Mouse (Mus musculus) macrophage (primary cell): Measurements from ENCODE around the gene Wdr66. TPM values are rescaled to one million over a fixed set of nuclear protein-coding genes. Genes with fewer than 3 reads are reported as not detected.

Source experiments
- H3K27ac ChIP-seq: fragments of 350-480 bp; formaldehyde crosslinking; 2 replicates; pipeline ENCODE4 v1.9.0; 2021
- H3K36me3 ChIP-seq: fragments of 350-480 bp; formaldehyde crosslinking; 2 replicates; pipeline ENCODE4 v1.9.0; 2021; ENCODE audit errors: inconsistent target
- H3K4me3 ChIP-seq: fragments of 350-480 bp; formaldehyde crosslinking; 2 replicates; pipeline ENCODE4 v1.9.0; 2021; ENCODE audit errors: inconsistent target
- H3K79me2 ChIP-seq: fragments of 350-480 bp; formaldehyde crosslinking; 2 replicates; pipeline ENCODE4 v1.9.0; 2021; ENCODE audit errors: inconsistent target
- WGBS: methylation state at CpG from one replicate; pipeline ENCODE4 v1.1.7; 2026; ENCODE audit warnings: inconsistent platforms; ENCODE audit not compliant: missing documents; 5-methylcytosine and 5-hydroxymethylcytosine counted together
- polyA plus RNA-seq: library from polyadenylated mRNA; stranded (reverse); fragments of 250-400 nt; gene quantifications from 3 replicates; pipeline ENCODE4 v1.2.4, GENCODE M21; 2018; ENCODE audit warnings: inconsistent platforms

The Wdr66 gene
- polyA plus RNA-seq, 1 experiment from 2014 or later, result 0.11 TPM

DNA sequence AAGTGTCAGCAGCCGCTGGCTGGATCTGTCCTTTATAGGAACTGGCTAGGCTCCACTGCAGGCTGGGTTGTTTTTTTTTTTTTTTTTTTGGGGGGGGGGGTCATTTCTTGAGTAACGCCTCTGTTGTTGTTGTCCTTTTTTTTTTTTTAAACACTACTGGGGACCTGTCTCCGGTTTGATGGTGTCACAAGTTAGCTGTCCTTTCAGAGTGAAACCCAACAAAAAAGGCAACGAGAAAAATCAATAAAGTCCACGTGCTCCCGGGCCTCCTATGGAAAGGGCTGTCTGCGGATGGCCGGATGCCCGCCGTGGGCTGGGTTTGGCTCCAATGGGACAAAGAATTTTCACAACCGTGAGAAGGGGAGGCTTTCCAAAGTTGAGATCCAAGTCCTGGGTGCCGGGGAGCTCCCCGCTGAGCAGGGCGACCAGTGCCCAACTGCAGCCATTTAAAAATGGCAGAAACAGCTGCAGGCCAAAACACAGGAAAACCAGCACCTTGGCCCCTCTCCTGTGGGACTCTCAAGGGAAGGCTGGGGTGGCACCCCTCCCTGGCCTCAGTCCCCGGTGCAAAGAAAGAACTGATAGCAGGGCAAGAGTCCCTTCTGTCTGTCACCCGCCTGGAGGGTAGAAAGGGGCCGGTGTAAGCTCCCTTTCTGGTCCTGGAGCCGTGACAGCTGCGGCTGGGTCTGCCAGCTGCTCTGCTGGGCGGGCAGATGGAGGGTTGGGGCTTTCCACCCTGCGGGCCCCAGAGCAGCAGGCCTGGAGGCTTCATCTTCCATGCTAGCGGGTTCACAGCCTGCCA, 94.2 kb downstream of the Wdr66 start:
- no peak overlapping the region for H3K27ac ChIP-seq

DNA sequence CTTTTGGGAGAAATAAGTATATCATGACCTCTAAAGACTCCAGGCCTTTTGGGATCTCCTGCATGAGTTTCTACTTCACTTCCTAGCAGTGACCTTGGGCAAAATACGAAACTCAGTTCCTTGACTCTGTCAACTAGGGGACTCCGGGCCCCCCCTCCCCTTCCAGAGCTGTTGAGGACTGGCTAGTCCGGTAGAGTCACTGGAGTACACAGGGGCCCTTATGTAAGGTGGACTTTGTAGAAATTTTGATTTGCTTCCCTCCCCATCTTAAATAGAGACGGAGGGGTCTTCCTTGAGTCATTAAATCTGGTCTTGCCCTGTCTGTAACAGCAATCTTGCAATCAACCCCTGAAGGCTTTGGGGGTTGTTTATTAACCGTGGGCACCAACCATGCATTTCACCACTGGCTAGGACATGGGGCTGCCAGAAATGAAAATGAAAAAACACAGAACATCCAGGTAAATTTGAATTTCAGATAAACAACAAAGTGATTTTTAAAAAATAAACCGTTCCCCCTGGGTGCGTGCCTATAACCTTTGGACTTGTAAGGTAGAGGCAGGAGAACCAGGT, 94.9 kb downstream of the Wdr66 start:
- no peak overlapping the region for H3K27ac ChIP-seq
- H3K36me3 ChIP-seq, result no peaks in the 10 kb centered on the region
- H3K79me2 ChIP-seq, result peaks cover 4% of the 10 kb centered on the region; the same call in 1 of the 2 replicates
- WGBS, result 92% methylated on average over 7 of the region's 7 CpGs
- H3K4me3 ChIP-seq, result no peak overlapping the region

More for the DNA sequence above, 94.2 kb downstream of the Wdr66 start:
- Histone ChIP-seq H3K79me2 (peaks cover 4% of the 10 kb centered on the region; the same call in 1 of the 2 replicates), H3K36me3 (no peaks in the 10 kb centered on the region), H3K4me3 (peak overlapping the region; percentile 39)
- 35% methylated on average over 22 of the region's 22 CpGs for WGBS

DNA sequence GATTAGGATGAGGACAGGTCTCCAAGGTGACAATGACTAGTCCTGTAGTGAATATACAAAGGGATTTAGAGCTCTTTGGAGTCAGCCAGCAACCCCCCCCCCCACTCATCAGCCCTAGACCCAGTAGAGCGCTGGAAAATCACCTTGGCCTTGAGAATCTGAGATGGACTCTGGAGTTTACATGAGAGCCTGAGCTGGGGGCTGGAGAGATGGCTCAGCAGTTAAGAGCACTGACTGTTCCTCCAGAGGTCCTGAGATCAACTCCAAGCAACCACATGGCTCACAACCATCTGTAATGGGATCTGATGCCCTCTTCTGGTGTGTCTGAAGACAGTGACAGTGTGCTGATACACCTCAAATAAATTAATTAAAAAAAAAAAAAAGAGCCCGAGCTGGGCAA, 96.1 kb downstream of the Wdr66 start:
- 100% methylated on average over 2 of the region's 2 CpGs for WGBS
- peaks cover 4% of the 10 kb centered on the region; the same call in 1 of the 2 replicates for H3K79me2 ChIP-seq
- H3K27ac ChIP-seq, result no peak overlapping the region
- H3K4me3 ChIP-seq, result no peak overlapping the region
- no peaks in the 10 kb centered on the region for H3K36me3 ChIP-seq

DNA sequence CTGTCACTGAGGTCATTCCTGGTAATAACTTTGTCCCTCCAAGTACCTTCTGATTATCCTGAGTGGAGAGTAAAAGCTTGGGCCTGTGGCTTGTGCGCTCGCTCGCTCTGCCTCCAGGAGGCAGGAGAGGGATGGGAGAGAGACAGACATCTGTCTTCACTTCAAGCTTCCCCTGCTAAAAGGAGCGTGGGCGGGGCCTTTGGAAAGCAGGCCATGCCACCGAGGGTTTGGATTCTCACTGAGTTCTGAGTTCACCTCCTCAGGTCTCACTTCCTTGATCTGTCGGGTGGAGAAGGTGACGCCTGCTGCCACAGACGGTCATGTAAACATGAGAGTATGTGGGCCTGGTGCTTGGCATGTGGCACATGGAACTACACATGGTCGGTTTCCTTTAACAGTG, 98.5 kb downstream of the Wdr66 start:
- no peaks in the 10 kb centered on the region for H3K36me3 ChIP-seq
- peaks cover 4% of the 10 kb centered on the region; the same call in 1 of the 2 replicates for H3K79me2 ChIP-seq
- H3K27ac ChIP-seq, result no peak overlapping the region
- H3K4me3 ChIP-seq, result no peak overlapping the region
- 72% methylated on average over 10 of the region's 10 CpGs for WGBS

DNA sequence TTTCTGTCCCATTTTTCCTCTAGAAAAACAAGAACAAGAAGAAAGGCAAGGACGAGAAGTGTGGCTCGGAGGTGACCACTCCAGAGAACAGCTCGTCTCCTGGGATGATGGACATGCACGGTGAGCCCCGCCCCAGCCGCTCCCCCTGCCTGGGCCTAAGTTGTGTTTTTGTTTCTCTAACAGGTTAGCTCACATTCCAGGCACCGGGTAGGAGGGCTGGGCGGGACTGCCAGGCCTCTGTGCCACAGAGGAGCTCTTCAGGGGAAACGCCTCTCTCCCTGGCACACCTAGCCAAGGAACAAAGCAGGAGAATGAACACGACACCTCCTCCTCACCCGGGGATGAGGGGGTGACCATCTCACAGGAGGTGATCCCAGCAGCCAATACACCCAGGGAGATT, 104.0 kb downstream of the Wdr66 start:
- Histone ChIP-seq H3K4me3 (no peak overlapping the region), H3K27ac (no peak overlapping the region), H3K79me2 (no peaks in the 10 kb centered on the region), H3K36me3 (no peaks in the 10 kb centered on the region; the same call in 1 of the 2 replicates)
- 95% methylated on average over 11 of the region's 11 CpGs for WGBS

DNA sequence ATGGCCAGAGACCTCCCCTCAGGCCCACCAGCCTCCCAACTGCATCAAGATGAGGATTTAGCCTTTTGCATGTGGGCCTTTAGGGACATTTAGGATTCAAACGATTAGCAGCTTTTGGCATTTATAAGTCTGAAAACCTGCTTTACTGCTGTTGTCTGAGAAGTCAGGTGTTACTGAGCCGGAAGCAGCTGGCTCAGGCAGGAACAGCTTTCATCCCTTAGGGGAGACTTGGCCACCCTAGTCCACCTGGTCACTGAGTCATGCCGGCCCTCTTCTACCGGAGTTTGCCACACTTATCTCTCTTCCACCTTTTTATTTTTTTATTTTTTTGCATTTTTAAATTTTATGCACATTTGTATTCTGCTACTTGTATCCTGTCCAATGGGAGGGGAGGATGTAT, 105.4 kb downstream of the Wdr66 start:
- no peaks in the 10 kb centered on the region for H3K79me2 ChIP-seq
- no peak overlapping the region for H3K4me3 ChIP-seq
- no peaks in the 10 kb centered on the region; the same call in 1 of the 2 replicates for H3K36me3 ChIP-seq
- 100% methylated on average over 3 of the region's 4 CpGs for WGBS
- no peak overlapping the region for H3K27ac ChIP-seq

DNA sequence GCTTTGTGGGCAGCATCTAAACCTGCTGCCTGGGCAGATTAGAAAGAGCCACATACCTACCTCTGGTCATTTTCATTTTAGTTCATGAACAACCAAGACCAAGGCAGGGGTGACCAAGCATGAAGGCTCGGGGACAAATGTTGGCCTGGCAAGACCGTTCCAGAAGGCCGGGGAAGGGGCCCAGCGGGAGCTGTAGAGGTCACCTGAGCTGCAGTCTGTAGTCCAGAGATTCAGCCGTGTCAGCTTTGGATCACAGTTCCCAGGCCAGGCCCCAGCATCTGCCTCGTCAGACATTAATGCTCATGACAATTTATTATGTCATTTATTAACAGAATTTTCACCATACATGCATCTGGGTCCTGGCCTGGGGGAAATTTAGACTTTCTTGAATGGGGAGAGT, 107.5 kb downstream of the Wdr66 start:
- no peaks in the 10 kb centered on the region for H3K79me2 ChIP-seq
- H3K36me3 ChIP-seq, result no peaks in the 10 kb centered on the region; the same call in 1 of the 2 replicates
- no peak overlapping the region for H3K4me3 ChIP-seq
- H3K27ac ChIP-seq, result no peak overlapping the region
- WGBS, result 84% methylated on average over 6 of the region's 6 CpGs

DNA sequence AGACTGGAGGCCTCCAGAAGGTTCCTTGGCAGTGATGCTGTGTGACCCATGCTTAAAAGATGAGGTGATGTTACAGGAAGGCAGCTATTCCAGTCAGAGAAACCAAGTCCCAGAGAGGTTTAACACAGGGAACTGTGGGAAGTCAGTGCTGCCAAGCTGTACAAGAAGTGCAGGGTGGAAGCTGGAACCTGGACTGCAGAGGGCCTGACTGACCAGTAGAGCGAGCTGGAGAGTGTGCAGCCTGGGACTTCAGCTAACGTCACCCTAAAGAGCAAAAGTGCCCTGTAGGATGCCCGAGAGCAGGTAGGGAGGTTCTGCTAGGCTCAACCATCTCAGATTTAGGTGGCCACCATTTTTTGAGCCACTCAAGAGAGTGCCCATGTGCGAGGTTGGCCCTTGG, 111.0 kb downstream of the Wdr66 start:
- Histone ChIP-seq H3K36me3 (no peaks in the 10 kb centered on the region), H3K27ac (no peak overlapping the region), H3K4me3 (no peak overlapping the region), H3K79me2 (no peaks in the 10 kb centered on the region)
- WGBS, result 91% methylated on average over 4 of the region's 4 CpGs

DNA sequence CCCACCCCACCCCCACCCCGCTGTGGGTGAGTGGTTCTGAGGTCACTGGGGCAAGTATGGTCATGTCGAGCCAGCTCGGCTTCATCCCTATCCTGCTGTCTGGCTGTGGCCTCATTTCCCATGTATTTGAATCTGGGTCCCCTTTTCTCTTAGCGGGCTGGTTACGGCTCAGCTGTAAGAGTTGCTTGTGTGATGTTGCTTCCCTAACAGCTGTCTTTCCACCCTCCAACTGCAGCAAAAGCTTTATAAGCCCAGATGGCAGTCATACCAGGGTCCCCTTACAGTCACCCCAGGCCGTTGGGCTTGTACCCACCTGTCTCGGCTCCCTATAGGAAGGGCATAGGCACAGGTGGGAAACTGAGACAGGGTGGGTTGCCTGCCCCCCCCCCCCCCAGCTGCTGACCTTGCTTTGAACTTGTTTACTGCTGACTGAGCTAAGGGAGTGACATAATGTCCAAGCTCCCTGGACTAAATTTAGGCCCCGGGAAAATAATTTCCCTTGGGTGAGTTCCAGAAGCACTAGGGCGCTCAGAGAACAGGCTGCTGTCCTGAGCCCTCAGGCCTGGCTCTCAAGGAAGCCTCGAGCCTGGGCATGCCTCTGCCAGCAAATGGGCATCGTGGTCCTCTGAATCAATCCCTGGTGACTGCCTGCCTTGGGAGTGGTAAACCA, 112.5 kb downstream of the Wdr66 start:
- no peaks in the 10 kb centered on the region for H3K79me2 ChIP-seq
- no peak overlapping the region for H3K4me3 ChIP-seq
- H3K27ac ChIP-seq, result no peak overlapping the region
- no peaks in the 10 kb centered on the region for H3K36me3 ChIP-seq
- WGBS, result 95% methylated on average over 11 of the region's 11 CpGs

DNA sequence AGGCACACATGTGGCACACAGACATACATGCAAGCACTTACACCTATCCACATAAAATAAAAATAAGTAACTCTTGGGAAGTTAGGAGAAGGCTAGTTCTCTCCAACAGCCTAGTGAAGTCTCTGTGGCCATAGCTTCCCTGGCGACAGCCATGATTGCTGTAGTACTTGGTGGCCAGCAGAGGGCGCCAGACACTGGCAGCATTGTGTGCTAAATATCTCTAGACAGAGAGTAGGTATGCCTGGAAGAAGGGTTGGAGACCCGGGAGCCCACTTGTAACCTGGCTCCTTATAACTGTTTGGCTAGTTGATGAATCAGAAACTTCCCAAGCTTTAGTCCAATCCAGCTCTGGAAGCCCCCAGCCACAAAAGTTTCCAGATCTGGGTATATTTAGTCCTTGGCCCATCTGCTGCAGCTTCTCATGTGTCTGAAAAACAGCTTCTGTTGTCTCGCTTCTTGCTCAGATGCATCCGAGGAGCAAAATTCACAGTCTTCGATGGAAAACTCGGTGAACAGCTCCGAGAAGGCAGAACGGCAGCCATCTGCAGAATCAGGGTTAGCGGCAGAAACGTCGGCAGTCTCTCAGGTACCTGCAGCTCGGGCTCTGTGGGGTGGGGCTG, 117.1 kb downstream of the Wdr66 start:
- H3K36me3 ChIP-seq, result no peaks in the 10 kb centered on the region
- no peak overlapping the region for H3K4me3 ChIP-seq
- H3K79me2 ChIP-seq, result no peaks in the 10 kb centered on the region
- WGBS, result 78% methylated on average over 13 of the region's 13 CpGs
- no peak overlapping the region for H3K27ac ChIP-seq

DNA sequence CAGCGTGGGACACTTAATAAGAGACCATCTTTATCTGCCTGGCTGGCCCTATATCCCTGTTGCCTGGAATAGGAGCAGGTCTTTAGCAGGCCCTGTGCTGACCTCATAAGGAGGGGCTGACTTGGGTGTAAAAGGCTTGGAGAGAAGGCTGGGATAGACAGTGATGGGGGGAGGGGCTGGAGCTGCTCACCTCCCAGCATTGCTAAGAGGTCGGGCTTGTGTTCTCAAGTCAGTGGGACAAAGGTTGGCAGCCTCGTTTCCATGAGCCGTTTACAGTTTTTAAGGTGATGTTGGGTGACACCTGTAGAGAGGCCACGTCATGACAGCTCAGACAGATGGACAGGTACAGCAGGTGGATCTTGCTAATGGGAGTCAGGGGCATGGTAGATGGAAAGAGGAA, 118.1 kb downstream of the Wdr66 start:
- Histone ChIP-seq H3K36me3 (no peaks in the 10 kb centered on the region), H3K4me3 (no peak overlapping the region), H3K79me2 (no peaks in the 10 kb centered on the region), H3K27ac (no peak overlapping the region)
- 98% methylated on average over 5 of the region's 5 CpGs for WGBS

DNA sequence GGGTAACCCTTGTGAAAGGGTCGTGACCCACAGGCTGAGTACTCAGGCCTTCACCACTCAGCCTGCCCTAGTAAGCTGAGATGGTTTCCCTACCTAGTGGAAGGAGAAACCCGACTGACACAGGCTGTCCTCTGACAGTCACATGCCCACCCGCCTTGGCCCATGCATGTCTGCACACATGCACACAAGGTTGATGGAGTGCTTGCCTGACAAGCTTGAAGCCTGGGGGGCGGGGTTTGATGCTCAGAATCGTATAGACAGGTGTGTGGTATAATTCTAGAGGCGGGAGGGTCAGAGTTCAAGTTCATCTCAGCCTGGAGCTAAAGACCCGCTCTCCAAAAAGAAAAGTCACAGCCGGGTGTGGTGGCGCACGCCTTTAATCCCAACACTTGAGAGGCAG, 123.4 kb downstream of the Wdr66 start:
- H3K79me2 ChIP-seq, result no peaks in the 10 kb centered on the region

DNA sequence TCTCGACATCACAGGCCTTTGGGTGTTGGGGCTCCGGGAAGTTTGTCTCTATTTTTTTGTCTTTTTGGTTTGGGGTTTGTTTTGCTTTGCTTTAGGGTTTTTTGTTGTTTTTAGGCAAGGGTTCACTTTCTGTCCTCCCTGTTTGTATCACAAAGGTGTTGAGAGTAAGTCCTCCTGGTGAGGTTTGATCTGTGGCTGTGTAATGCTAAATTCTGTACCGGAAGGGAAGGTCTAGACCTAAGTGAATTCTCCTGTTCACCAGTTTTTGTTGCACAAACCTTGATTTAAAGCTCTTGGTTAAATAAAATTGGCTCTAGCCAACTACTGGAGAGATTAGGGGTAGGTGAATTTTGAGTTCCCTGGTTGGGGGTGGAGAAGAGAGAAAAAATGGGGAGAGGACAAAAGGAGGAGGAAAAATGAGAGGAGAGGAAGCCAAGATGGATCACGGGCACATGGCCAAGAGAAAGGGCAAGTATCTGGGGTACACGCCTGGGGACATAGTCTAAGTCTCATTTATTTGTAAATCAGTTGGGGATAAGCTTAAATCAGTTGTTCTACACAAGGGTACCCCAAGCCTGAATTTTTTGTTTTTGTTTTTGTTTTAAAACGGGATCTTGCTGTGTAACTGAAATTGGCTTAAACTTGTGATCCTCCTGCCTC, 124.0 kb downstream of the Wdr66 start:
- Histone ChIP-seq H3K79me2 (no peaks in the 10 kb centered on the region), H3K36me3 (no peaks in the 10 kb centered on the region), H3K27ac (no peak overlapping the region), H3K4me3 (no peak overlapping the region)
- 82% methylated on average over 6 of the region's 6 CpGs for WGBS

More for the DNA sequence above, 123.4 kb downstream of the Wdr66 start:
- H3K27ac ChIP-seq, result no peak overlapping the region
- no peak overlapping the region for H3K4me3 ChIP-seq
- WGBS, result 97% methylated on average over 8 of the region's 10 CpGs
- no peaks in the 10 kb centered on the region for H3K36me3 ChIP-seq

DNA sequence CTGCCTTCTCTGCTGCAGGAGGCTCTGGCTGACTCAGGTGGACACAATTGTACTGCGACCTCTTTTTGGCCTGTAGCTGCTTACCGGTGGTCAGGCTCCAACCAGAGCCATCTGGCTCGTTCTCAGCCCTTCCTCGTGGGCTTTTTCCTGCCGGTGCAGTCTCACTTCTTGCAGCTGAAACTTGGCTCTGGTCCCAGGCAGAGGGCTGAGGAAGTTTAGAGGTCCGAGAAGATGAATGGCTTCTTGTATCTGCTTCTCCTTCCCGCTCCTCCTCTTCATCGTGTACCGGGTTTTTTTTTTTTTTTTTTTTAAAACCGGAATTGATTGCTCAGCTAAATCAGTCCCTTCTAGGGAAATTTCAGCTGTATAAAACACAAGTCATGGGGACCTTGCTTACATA, 124.7 kb downstream of the Wdr66 start:
- WGBS, result 0% methylated on average over 9 of the region's 10 CpGs
- Histone ChIP-seq H3K36me3 (no peaks in the 10 kb centered on the region), H3K27ac (peak overlapping the region; percentile 86), H3K4me3 (peak overlapping the region; percentile 20), H3K79me2 (no peaks in the 10 kb centered on the region)
